Mouse (Mus musculus) forebrain, embryonic 16.5 days (tissue): Measurements from ENCODE around the gene Ssb. TPM values are rescaled to one million over a fixed set of nuclear protein-coding genes. Genes with fewer than 3 reads are reported as not detected.

Experiments
- ATAC-seq: fragments of 200-750 bp; cut with Nextera tagmentation; 2 replicates; pipeline ENCODE4 v1.8.0; 2017; ENCODE audit warnings: mild to moderate bottlenecking, moderate library complexity
- H3K27ac ChIP-seq: fragments of 300-500 bp; sonication (generic); 2 replicates; pipeline ENCODE4 v1.5.1; 2014; ENCODE audit warnings: low read length, control low read depth
- H3K27me3 ChIP-seq: fragments of 300-500 bp; sonication (generic); replicated peaks from 2 replicates; pipeline ENCODE4 v1.6.1; 2014; ENCODE audit warnings: low read length; ENCODE audit not compliant: control insufficient read depth, insufficient read depth
- H3K36me3 ChIP-seq: fragments of 300-500 bp; sonication (generic); 2 replicates; pipeline ENCODE4 v1.6.1; 2014; ENCODE audit not compliant: control insufficient read depth, insufficient read depth
- H3K4me1 ChIP-seq: fragments of 300-500 bp; sonication (generic); replicated peaks from 2 replicates; pipeline ENCODE4 v1.6.1; 2014; ENCODE audit warnings: low read length; ENCODE audit not compliant: control insufficient read depth, insufficient read depth
- H3K4me2 ChIP-seq: fragments of 300-500 bp; sonication (generic); 2 replicates; pipeline ENCODE4 v1.6.1; 2014; ENCODE audit warnings: mild to moderate bottlenecking, low read length, control low read depth
- H3K4me3 ChIP-seq: fragments of 300-500 bp; sonication (generic); replicated peaks from 2 replicates; pipeline ENCODE4 v1.5.1; 2014; ENCODE audit warnings: mild to moderate bottlenecking, low read length, control low read depth
- H3K9ac ChIP-seq: fragments of 300-500 bp; sonication (generic); replicated peaks from 2 replicates; pipeline ENCODE4 v1.6.1; 2014; ENCODE audit warnings: low read depth, low read length, control low read depth
- H3K9me3 ChIP-seq: fragments of 300-500 bp; sonication (generic); 2 replicates; pipeline ENCODE4 v1.6.1; 2016; ENCODE audit warnings: low read length; ENCODE audit not compliant: control insufficient read depth
- WGBS: fragments of 180-500 bp; shearing (Covaris S2); extraction: QIAGEN DNeasy Blood & Tissue Kit; methylation state at CpG from one replicate; pipeline ENCODE4 v1.1.7; 2014; 5-methylcytosine and 5-hydroxymethylcytosine counted together
- polyA plus RNA-seq: library from polyadenylated mRNA; unstranded; fragments of >200 nt; fragmentation: Nextera tagmentation; extraction: Ambion mirVana; gene quantifications from 2 replicates; pipeline ENCODE4 v1.2.1, GENCODE M21; 2015

Ssb gene
- polyA plus RNA-seq, 1 experiment from 2014 or later = 265 TPM

GRCm38 (mm10) chr2:69912801-69913200 lies 51.4 kb downstream of the Ssb start:
- no peak overlapping the region for H3K27ac ChIP-seq
- H3K36me3 ChIP-seq = no peaks in the 10 kb centered on the region; the same call in 1 of the 2 replicates
- no peak overlapping the region for H3K4me3 ChIP-seq
- no peaks in the 10 kb centered on the region for H3K27me3 ChIP-seq
- H3K4me1 ChIP-seq = no peaks in the 10 kb centered on the region
- no peak overlapping the region for H3K4me2 ChIP-seq
- no peak overlapping the region for H3K9ac ChIP-seq
- 34% methylated on average over 2 of the region's 2 CpGs for WGBS
- no peaks in the 10 kb centered on the region for H3K9me3 ChIP-seq
- ATAC-seq = no peak

GRCm38 (mm10) chr2:69917301-69917700 lies 55.9 kb downstream of the Ssb start:
- H3K4me1 ChIP-seq = no peaks in the 10 kb centered on the region
- H3K36me3 ChIP-seq = peaks cover 8% of the 10 kb centered on the region
- H3K4me2 ChIP-seq = no peak overlapping the region
- H3K9me3 ChIP-seq = no peaks in the 10 kb centered on the region
- 81% methylated on average over 3 of the region's 3 CpGs for WGBS
- H3K27ac ChIP-seq = no peak overlapping the region
- H3K9ac ChIP-seq = no peak overlapping the region
- ATAC-seq = no peak
- H3K4me3 ChIP-seq = no peak overlapping the region
- H3K27me3 ChIP-seq = no peaks in the 10 kb centered on the region

Other genes with a start within 250 kb of the Ssb start
- gene Bbs5, start 214.4 kb upstream of the Ssb start, polyA plus RNA-seq = 19.6 and 22.7 TPM in 2 replicates
- gene Klhl41, start 191.4 kb upstream of the Ssb start, polyA plus RNA-seq = 0.12 TPM in 1 of 2 replicates, not detected in the other
- gene Fastkd1, start 148.0 kb upstream of the Ssb start, polyA plus RNA-seq = 16.7 and 18.5 TPM in 2 replicates
- 127 TPM in 2 replicates for gene Ppig, start 139.0 kb upstream of the Ssb start, polyA plus RNA-seq
- 1.9 and 2.5 TPM in 2 replicates for gene Ccdc173, start 72.0 kb upstream of the Ssb start, polyA plus RNA-seq
- gene Phospho2, start 71.9 kb upstream of the Ssb start, polyA plus RNA-seq = 35.7 and 40.5 TPM in 2 replicates
- 71.7 and 81.2 TPM in 2 replicates for gene Klhl23, start 39.6 kb upstream of the Ssb start, polyA plus RNA-seq
- 25.2 and 27.7 TPM in 2 replicates for gene Mettl5, start 24.1 kb downstream of the Ssb start, polyA plus RNA-seq
- gene Ubr3, start 35.7 kb downstream of the Ssb start, polyA plus RNA-seq = 15.6 and 18.2 TPM in 2 replicates
- gene Myo3b, start 177.6 kb downstream of the Ssb start, polyA plus RNA-seq = 0.20 and 0.34 TPM in 2 replicates